Mouse (Mus musculus) embryonic facial prominence, embryonic 10.5 days (tissue): ENCODE data around the gene Ackr4. TPM values are rescaled to one million over a fixed set of nuclear protein-coding genes. Genes with fewer than 3 reads are reported as not detected.

Experiments
- DNase-seq: peaks from one replicate; pipeline ENCODE4 v3.0.0-alpha.2; 2017; ENCODE audit warnings: low spot score
- H3K27ac ChIP-seq: fragments of 300-500 bp; sonication (generic); replicated peaks from 2 replicates; pipeline ENCODE4 v1.5.1; 2016; ENCODE audit warnings: mild to moderate bottlenecking
- H3K27me3 ChIP-seq: fragments of 300-500 bp; sonication (generic); replicated peaks from 2 replicates; pipeline ENCODE4 v1.6.1; 2016; ENCODE audit warnings: low read depth, mild to moderate bottlenecking; ENCODE audit not compliant: poor library complexity, severe bottlenecking
- H3K36me3 ChIP-seq: fragments of 300-500 bp; sonication (generic); replicated peaks from 2 replicates; pipeline ENCODE4 v1.6.1; 2016; ENCODE audit warnings: mild to moderate bottlenecking, moderate library complexity
- H3K4me1 ChIP-seq: fragments of 300-500 bp; sonication (generic); 2 replicates; pipeline ENCODE4 v1.6.1; 2016
- H3K4me3 ChIP-seq: fragments of 300-500 bp; sonication (generic); 2 replicates; pipeline ENCODE4 v1.5.1; 2016; ENCODE audit warnings: mild to moderate bottlenecking, moderate library complexity
- H3K9me3 ChIP-seq: fragments of 300-500 bp; sonication (generic); 2 replicates; pipeline ENCODE4 v1.6.1; 2016; ENCODE audit warnings: mild to moderate bottlenecking
- WGBS: fragments of 180-500 bp; shearing (Covaris S2); methylation state at CpG from one replicate; pipeline ENCODE4 v1.1.7; 2016; 5-methylcytosine and 5-hydroxymethylcytosine counted together
- polyA plus RNA-seq: library from polyadenylated mRNA; unstranded; fragments of >200 nt; fragmentation: Nextera tagmentation; extraction: Ambion mirVana; gene quantifications from 2 replicates; pipeline ENCODE4 v1.2.1, GENCODE M21; 2016

Ackr4 gene
- polyA plus RNA-seq: 0.19 and 0.41 TPM in 2 replicates

GRCm38 (mm10) chr9:104126833-104127232, at the start of gene Ackr4:
Ackr4 (minus strand) TSS chr9:104126933.
- no peak within 1 kb of the TSS for H3K27ac ChIP-seq

GRCm38 (mm10) chr9:104172342-104172741, 45.6 kb upstream of the Ackr4 start:
- peaks cover 95% of the 10 kb centered on the region for H3K36me3 ChIP-seq
- H3K9me3 ChIP-seq: no peaks in the 10 kb centered on the region
- H3K4me1 ChIP-seq: no peaks in the 10 kb centered on the region
- no peak overlapping the region for H3K27ac ChIP-seq
- no peak for DNase-seq
- H3K4me3 ChIP-seq: no peak overlapping the region
- no peaks in the 10 kb centered on the region for H3K27me3 ChIP-seq
- WGBS: 96% methylated on average over 6 of the region's 6 CpGs

More at GRCm38 (mm10) chr9:104126833-104127232, at the start of gene Ackr4:
- WGBS: 76% methylated on average over 3 of the region's 3 CpGs
- Histone ChIP-seq H3K4me1 (peaks cover 28% of the 10 kb centered on the region), H3K27me3 (no peaks in the 10 kb centered on the region), H3K36me3 (no peaks in the 10 kb centered on the region), H3K4me3 (no peak within 1 kb of the TSS), H3K9me3 (no peaks in the 10 kb centered on the region)
- DNase-seq: no peak

GRCm38 (mm10) chr9:104171651-104172050, 44.9 kb upstream of the Ackr4 start:
- no peak overlapping the region for H3K27ac ChIP-seq
- WGBS: 92% methylated on average over 6 of the region's 6 CpGs
- H3K4me3 ChIP-seq: no peak overlapping the region
- no peaks in the 10 kb centered on the region for H3K9me3 ChIP-seq
- H3K27me3 ChIP-seq: no peaks in the 10 kb centered on the region
- DNase-seq: no peak
- H3K4me1 ChIP-seq: no peaks in the 10 kb centered on the region
- peaks cover 95% of the 10 kb centered on the region for H3K36me3 ChIP-seq

GRCm38 (mm10) chr9:104169986-104170385, 43.3 kb upstream of the Ackr4 start:
- Histone ChIP-seq H3K27ac (no peak overlapping the region), H3K4me3 (no peak overlapping the region), H3K36me3 (peaks cover 95% of the 10 kb centered on the region), H3K27me3 (no peaks in the 10 kb centered on the region), H3K4me1 (no peaks in the 10 kb centered on the region), H3K9me3 (no peaks in the 10 kb centered on the region)
- no peak for DNase-seq
- WGBS: 92% methylated on average over 10 of the region's 10 CpGs

GRCm38 (mm10) chr9:104165926-104166325, 39.2 kb upstream of the Ackr4 start:
- peaks cover 95% of the 10 kb centered on the region for H3K36me3 ChIP-seq
- whole genome bisulfite sequencing: 96% methylated on average over 5 of the region's 5 CpGs

GRCm38 (mm10) chr9:104164194-104164593, 37.5 kb upstream of the Ackr4 start:
- Histone ChIP-seq H3K9me3 (no peaks in the 10 kb centered on the region), H3K27me3 (no peaks in the 10 kb centered on the region), H3K4me1 (no peaks in the 10 kb centered on the region), H3K4me3 (no peak overlapping the region), H3K27ac (no peak overlapping the region), H3K36me3 (peaks cover 95% of the 10 kb centered on the region)
- DNase-seq: no peak
- WGBS: 89% methylated on average over 5 of the region's 5 CpGs

More at GRCm38 (mm10) chr9:104165926-104166325, 39.2 kb upstream of the Ackr4 start:
- no peaks in the 10 kb centered on the region for H3K9me3 ChIP-seq
- H3K4me3 ChIP-seq: no peak overlapping the region
- H3K27me3 ChIP-seq: no peaks in the 10 kb centered on the region
- DNase-seq: no peak
- H3K4me1 ChIP-seq: no peaks in the 10 kb centered on the region
- no peak overlapping the region for H3K27ac ChIP-seq

- 88% methylated on average over 7 of the region's 7 CpGs for WGBS
- Histone ChIP-seq H3K36me3 (peaks cover 100% of the 10 kb centered on the region), H3K9me3 (no peaks in the 10 kb centered on the region), H3K27ac (no peak overlapping the region), H3K4me3 (no peak overlapping the region), H3K27me3 (no peaks in the 10 kb centered on the region), H3K4me1 (no peaks in the 10 kb centered on the region)
- DNase-seq: no peak
Measured at GRCm38 (mm10) chr9:104161117-104161516, 34.4 kb upstream of the Ackr4 start.

- WGBS: 96% methylated on average over 7 of the region's 7 CpGs
- no peaks in the 10 kb centered on the region for H3K9me3 ChIP-seq
- peaks cover 100% of the 10 kb centered on the region for H3K36me3 ChIP-seq
- H3K4me3 ChIP-seq: no peak overlapping the region
- H3K4me1 ChIP-seq: no peaks in the 10 kb centered on the region
- H3K27ac ChIP-seq: no peak overlapping the region
- no peaks in the 10 kb centered on the region for H3K27me3 ChIP-seq
- DNase-seq: no peak
Measured at GRCm38 (mm10) chr9:104157291-104157690, 30.6 kb upstream of the Ackr4 start.

- Histone ChIP-seq H3K27ac (no peak overlapping the region), H3K9me3 (no peaks in the 10 kb centered on the region), H3K4me1 (no peaks in the 10 kb centered on the region), H3K4me3 (no peak overlapping the region), H3K27me3 (no peaks in the 10 kb centered on the region), H3K36me3 (peaks cover 100% of the 10 kb centered on the region)
- 97% methylated on average over 8 of the region's 8 CpGs for WGBS
- no peak for DNase-seq
Measured at GRCm38 (mm10) chr9:104156506-104156905, 29.8 kb upstream of the Ackr4 start.

- 94% methylated on average over 14 of the region's 14 CpGs for WGBS
- no peak overlapping the region for H3K27ac ChIP-seq
- H3K4me1 ChIP-seq: no peaks in the 10 kb centered on the region
- no peak overlapping the region for H3K4me3 ChIP-seq
- H3K27me3 ChIP-seq: no peaks in the 10 kb centered on the region
- peaks cover 100% of the 10 kb centered on the region for H3K36me3 ChIP-seq
- DNase-seq: no peak
- H3K9me3 ChIP-seq: no peaks in the 10 kb centered on the region
Measured at GRCm38 (mm10) chr9:104155100-104155715, 28.5 kb upstream of the Ackr4 start.

- H3K27me3 ChIP-seq: no peaks in the 10 kb centered on the region
- H3K27ac ChIP-seq: no peak overlapping the region
- H3K36me3 ChIP-seq: peaks cover 84% of the 10 kb centered on the region
- no peaks in the 10 kb centered on the region for H3K4me1 ChIP-seq
- 92% methylated on average over 7 of the region's 7 CpGs for WGBS
- no peaks in the 10 kb centered on the region for H3K9me3 ChIP-seq
- H3K4me3 ChIP-seq: no peak overlapping the region
- DNase-seq: no peak
Measured at GRCm38 (mm10) chr9:104152121-104152520, 25.4 kb upstream of the Ackr4 start.

GRCm38 (mm10) chr9:104148969-104149368, 22.2 kb upstream of the Ackr4 start:
- Histone ChIP-seq H3K4me3 (no peak overlapping the region), H3K27ac (no peak overlapping the region), H3K9me3 (no peaks in the 10 kb centered on the region), H3K36me3 (peaks cover 53% of the 10 kb centered on the region), H3K4me1 (no peaks in the 10 kb centered on the region), H3K27me3 (no peaks in the 10 kb centered on the region)
- DNase-seq: no peak
- 93% methylated on average over 7 of the region's 7 CpGs for WGBS

- DNase-seq: no peak
- Histone ChIP-seq H3K4me1 (no peaks in the 10 kb centered on the region), H3K4me3 (no peak overlapping the region), H3K27me3 (no peaks in the 10 kb centered on the region), H3K9me3 (no peaks in the 10 kb centered on the region), H3K36me3 (peaks cover 30% of the 10 kb centered on the region), H3K27ac (no peak overlapping the region)
- 81% methylated on average over 7 of the region's 7 CpGs for WGBS
Measured at GRCm38 (mm10) chr9:104146683-104147082, 19.9 kb upstream of the Ackr4 start.
